Mouse (Mus musculus) layer of hippocampus, adult 2 months (tissue): ENCODE data around the gene Nkrf. TPM values are rescaled to one million over a fixed set of nuclear protein-coding genes. Genes with fewer than 3 reads are reported as not detected.
A peak's percentile ranks its signal among the peaks of the same experiment; 100 is the strongest.

ENCODE experiments used
- DNase-seq, 2 experiments: peaks; one replicate each; pipeline ENCODE4 v3.0.0; 2022; ENCODE audit warnings: low spot score in 2 of 2
- H3K27ac ChIP-seq: fragments of 200-600 bp; 2 replicates; pipeline ENCODE4 v1.8.1; 2022
- H3K4me3 ChIP-seq: fragments of 200-600 bp; 2 replicates; pipeline ENCODE4 v1.8.1; 2022; ENCODE audit warnings: mild to moderate bottlenecking
- CTCF ChIP-seq: fragments of 200-600 bp; conservative IDR thresholded peaks from 2 replicates; pipeline ENCODE4 v1.8.1; 2022; ENCODE audit warnings: antibody characterized with exemption, mild to moderate bottlenecking, moderate library complexity
- long read RNA-seq, 2 experiments: library from polyadenylated mRNA; stranded (forward); transcript quantifications; one replicate each; pipeline ENCODE4 v2.0.0; 2021; ENCODE audit warnings: borderline mapping rate in 2 of 2
- total RNA-seq, 2 experiments: library from RNA; stranded (reverse); gene quantifications; 2 replicates each; pipeline ENCODE4 v1.2.3; 2021

The Nkrf gene
- 10 to 100 TPM; 29.7 to 32.2 TPM for total RNA-seq
- long read RNA-seq, experiment 1, transcript Nkrf-201 (3 exons, 3,268 nt), result major isoform, 18 of 21 reads
- long read RNA-seq, experiment 1, partial matches to known transcripts, result 0 of 21 reads
- long read RNA-seq, experiment 1, other reads (novel, unspliced or antisense), result 3 of 21 reads
- long read RNA-seq, experiment 2, transcript Nkrf-201 (3 exons, 3,268 nt), result major isoform, 16 of 18 reads
- long read RNA-seq, experiment 2, partial matches to known transcripts, result 0 of 18 reads
- long read RNA-seq, experiment 2, other reads (novel, unspliced or antisense), result 2 of 18 reads

DNA sequence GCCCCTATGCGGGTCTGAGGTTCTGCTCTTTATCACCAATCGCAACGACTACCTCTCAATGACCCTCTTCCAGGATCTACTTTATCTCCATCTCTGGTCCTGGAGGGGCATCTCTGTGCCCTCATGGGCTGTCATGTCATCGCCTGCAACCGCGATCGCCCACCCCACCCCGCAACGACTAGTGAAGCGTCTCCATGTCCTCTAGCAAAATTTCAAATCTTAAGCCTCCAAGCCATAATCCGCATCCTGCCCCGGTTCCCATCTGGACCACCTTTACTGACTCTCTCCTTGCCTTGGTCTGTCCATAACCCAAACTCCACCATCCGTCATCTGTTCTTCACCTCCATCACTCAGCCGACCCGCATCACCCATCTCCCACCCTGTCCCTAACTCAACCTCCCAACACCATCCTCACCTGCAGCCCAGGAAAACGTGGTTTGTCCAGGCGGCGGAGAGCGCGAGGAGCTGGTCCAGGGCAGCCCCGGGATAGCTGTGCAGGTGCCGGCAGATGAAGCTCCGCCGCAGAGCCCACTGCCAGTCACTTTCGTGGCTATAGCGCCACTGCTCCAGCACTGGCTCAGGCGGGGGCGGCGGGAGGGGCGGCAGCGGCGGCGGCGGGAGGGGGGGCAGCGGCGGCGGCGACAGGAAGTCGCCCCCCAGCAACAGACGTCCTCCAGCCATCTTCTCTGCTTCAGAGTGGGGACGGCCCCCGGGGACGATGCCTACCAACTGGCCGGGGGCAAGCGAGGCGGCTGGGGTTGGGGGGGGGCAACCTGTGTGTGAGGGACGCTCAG, at the start of gene Nkrf:
Nkrf (minus strand) TSS at position 579 of the 794 bp plus-strand sequence.
- H3K27ac ChIP-seq, result peak within 1 kb of the TSS; percentile 92
- DNase-seq, result peak in 1 of 2 experiments; percentile 46
- peak within 1 kb of the TSS; percentile 67 for H3K4me3 ChIP-seq
- no peak for TF ChIP-seq CTCF

DNA sequence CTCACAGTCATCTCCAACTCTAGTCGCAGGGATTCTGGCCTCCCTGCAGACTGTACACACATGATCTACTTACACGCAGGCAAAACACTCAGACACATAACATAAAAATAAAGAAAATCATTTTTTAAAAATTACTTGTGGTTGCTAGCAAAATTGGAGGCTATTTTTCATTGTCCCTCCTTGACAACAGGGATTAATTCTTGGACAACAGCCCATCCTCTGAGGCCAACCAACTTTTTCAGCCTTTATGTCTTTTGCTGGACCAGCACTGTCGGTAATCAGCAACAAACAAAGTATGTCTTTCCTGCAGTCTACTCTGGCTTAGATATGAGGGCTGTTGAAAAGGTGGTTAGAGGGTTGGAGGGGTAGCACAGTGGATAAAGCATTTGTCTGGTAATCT, 38.4 kb upstream of the Nkrf start:
- no peak overlapping the region for H3K4me3 ChIP-seq
- DNase-seq, result no peak
- H3K27ac ChIP-seq, result no peak overlapping the region
- no peak for TF ChIP-seq CTCF

DNA sequence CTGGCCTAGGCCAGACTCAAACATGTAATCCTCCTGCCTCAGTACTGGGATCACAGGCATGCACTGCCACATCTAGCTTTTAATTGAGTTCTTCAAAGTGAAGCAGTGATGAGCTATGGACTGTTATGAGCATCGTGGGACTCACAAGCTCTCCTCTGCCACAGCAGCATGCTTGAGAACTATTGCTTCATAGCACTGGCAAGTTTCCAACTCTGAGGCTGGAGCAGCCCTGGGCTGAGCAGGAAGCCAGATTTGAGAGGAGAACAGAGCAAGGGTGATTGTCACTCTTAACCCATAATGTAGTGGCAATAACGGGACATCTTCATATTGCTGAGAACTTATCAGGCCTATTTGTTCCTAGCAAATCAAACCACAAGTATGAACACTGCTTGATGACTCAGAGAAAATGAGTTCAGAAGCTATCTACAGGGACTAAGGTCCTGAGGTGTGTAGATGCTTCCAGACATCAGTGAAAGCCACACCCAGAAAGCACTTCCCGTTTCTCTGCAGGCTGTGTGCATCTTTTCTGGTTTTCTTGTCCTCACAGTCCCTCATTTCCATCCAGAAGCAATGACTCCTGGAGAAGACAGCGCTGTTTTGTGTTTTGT, 37.2 kb upstream of the Nkrf start:
- TF ChIP-seq CTCF, result no peak
- peak; percentile 21 to 22 for DNase-seq
- Histone ChIP-seq H3K4me3 (no peak overlapping the region), H3K27ac (no peak overlapping the region)

DNA sequence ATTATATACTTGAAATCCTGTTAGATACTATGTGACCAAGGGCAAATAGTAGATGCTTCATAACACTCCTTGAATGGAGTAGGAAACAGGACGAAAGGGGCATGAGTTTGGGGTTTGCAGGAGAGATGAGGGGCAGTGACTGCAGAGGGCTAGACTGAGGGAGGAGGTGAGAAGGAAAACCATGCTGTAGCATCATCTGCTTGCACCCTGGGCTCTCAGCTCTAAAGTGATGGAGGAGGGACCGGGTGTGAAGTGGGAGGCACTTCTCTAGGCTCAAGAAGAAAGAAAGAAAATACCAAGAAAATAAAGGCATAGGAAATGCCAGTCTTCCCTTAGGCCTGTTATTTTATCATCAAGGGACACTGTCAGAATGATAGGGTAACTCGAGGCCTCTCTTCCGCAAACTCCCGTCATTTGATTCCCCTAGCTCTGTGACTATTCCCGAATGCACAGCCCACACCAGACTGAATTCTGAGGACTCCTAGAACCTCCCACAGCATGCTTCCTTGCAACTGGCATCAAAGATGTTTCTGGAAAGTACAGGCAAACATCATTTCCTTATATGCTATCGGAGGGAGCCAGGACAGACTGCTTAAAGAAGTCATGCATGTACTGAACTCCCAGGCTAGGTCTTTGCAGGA, 32.7 kb upstream of the Nkrf start:
- DNase-seq, result peak in 1 of 2 experiments; percentile 14
- no peak overlapping the region for H3K4me3 ChIP-seq
- no peak overlapping the region for H3K27ac ChIP-seq
- TF ChIP-seq CTCF, result no peak

DNA sequence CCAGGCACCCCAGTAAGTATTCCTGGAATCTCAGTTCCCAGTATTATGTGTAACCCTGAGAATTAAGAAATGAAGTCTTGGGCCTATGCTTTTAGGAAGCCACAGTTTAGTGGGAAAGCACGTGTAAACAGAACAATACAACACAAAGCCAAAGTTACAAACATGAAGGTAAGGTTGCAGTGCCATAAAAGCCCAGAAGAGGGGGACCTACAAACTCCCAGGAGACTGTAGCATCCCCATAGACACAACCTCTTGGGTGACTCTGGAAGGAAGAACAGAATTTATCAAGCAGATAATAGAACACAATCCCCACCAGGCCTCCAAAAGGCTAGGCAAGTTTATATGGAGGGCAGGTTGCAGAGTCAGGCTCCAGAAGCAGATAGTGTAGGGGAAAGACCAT, 27.9 kb upstream of the Nkrf start:
- DNase-seq, result no peak
- TF ChIP-seq CTCF, result peak; percentile 74
- Histone ChIP-seq H3K27ac (no peak overlapping the region), H3K4me3 (no peak overlapping the region)

DNA sequence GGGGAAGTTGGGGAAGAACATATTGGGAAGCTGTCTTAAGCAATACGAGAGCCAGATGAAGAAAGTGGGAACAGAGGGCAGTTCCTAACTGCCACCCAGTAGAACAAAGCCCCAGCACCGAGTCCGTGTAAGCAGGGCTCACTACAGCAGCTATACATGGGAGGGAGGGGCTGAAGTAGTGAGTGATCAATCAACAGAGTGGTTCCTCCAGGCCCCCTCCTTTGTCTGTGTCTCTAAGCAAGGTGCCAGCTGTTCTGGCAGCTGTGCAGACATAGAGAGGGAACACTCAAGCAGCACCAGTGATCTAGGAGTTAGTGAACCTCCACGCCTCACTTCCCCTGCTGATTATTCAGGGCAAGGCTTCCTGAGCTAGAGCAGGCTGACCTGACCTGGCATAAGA, 27.0 kb upstream of the Nkrf start:
- no peak for TF ChIP-seq CTCF
- no peak for DNase-seq
- H3K27ac ChIP-seq, result no peak overlapping the region

DNA sequence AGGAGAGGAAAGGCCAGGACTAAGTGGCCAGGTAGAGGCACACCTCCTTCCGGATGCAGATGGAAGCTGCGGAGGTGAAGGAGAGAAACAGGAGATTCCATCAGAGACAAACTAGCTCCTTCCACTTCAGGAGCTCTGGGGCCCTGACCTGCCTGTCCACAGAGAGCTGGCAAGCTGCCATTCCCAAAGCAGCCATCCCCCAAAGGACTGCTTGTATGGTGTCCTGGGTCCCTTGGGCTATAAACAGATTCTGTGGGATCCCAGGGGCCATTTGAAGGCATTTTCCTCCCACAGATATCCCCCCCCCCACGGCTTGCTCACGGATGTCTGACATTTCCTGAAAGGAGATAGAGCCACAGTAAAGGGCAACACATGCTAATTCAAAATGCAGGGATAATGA, 26.1 kb upstream of the Nkrf start:
- Histone ChIP-seq H3K27ac (peak overlapping the region; percentile 67; the same call in 1 of the 2 replicates), H3K4me3 (no peak overlapping the region)
- no peak for TF ChIP-seq CTCF
- DNase-seq, result no peak

More for the DNA sequence above, 27.0 kb upstream of the Nkrf start:
- H3K4me3 ChIP-seq, result no peak overlapping the region

DNA sequence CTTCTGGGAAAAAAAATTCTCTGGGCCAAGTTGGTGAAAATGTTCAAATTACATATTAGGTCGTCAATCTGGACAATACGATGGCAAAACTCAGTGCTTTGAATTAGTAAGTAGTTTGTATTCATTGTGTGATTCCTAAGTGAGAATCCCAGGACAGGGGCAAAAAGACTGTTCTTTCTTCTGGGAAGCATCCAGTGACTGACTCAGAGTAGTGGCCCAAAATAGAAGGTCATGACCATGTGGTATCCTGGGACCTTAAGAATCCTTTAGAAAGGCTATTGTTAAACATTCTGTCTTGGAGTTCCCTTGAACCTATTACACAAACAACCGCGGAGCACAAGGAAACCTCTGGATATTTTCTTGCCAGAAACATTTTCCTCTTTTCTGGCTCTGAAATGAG, 18.6 kb upstream of the Nkrf start:
- no peak overlapping the region for H3K27ac ChIP-seq
- DNase-seq, result no peak
- no peak overlapping the region for H3K4me3 ChIP-seq
- TF ChIP-seq CTCF, result no peak

DNA sequence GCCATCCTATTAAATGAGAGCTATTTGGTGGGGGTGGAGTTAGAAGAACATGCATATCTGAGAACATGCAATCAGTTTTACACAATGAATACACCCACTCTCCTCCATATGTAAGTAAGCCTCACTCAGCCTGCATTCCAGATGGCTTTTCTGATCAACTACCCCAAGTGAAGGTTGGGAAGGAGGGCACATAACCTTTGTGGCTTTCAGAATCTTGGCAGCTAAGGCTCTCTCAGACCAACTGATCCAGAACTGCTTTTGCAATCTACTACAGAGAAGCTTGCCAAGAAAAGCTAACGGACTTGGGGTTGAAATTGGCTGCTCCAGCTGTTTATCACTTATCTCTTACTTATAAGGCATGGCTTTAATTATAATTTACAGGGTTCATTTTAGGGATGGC, 15.1 kb upstream of the Nkrf start:
- no peak for DNase-seq
- no peak overlapping the region for H3K4me3 ChIP-seq
- no peak for TF ChIP-seq CTCF
- H3K27ac ChIP-seq, result no peak overlapping the region

DNA sequence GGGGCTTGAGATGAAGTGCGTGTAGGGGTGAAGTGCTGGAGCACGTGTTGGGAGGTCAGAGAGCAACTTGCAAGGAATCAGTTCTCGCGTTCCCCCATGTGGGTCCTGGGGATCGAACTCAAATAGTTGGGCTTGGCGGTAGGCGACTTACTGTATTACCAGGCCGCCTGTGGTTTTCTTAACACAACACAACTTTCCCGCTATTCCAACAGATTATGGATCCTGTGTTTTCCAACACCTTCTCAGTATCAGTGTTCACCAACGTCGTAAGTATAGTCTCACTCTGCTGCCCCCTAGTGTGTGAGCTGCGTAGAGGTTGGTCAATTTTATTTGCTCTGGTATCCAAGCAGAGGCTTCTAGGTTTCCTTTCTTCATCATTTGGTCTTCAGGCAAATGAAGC, 8.6 kb upstream of the Nkrf start:
- DNase-seq, result peak in 1 of 2 experiments; percentile 48
- peak; percentile 77 for TF ChIP-seq CTCF
- H3K4me3 ChIP-seq, result no peak overlapping the region
- no peak overlapping the region for H3K27ac ChIP-seq

DNA sequence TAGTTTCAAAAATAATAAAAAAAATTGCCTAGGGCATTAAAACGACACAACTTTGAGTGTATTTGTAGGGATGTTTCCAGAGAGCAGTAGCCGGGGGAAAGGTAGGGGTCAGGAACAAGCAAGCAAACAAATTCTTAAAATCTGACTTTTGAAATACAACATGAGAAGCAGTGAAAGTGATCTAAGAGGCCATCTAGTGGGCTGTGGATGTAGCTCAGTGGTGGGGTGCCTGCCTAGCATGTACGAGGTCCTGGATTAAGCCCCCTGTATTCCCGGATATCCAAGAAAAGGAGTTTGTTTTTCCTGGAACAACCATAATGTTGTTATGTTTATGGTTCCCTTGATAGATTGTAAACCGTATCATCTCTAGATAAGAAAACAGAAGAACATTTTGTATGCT, 3.8 kb upstream of the Nkrf start:
- TF ChIP-seq CTCF, result peak; percentile 71

DNA sequence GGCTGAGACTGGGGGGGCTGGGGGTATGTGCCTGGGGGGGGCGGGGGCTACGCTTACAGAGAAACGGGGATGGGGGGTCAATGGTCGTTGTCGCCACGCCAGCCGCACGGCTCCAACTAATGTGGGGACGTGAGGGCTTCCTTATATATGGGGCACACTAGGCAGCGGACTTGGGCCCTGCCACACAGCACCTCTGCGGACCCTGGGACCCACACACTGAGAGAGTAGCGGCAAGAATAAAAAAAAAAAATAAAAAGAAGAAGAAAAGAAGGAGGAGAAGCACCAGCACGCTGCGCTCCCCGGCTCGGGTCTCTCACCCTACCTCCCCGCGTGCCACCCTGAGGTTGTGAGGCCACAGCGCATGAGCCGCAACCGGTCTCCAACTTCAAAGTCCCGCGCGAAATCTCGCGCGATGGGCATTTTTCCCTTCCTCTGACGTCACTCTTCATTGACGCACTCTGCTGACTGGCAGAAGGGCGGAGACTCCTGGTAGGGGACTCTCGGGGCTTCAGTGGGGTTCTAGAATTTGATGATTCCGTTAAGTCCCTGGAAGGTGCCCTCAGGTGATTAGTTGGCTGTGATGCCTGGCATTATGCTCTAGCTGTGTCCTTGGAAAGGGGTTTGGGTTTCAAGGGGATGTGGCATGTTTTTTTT, 543 bp upstream of the Nkrf start:
- H3K27ac ChIP-seq, result peak overlapping the region; percentile 92
- peak; percentile 92 to 93 for DNase-seq
- H3K4me3 ChIP-seq, result peak overlapping the region; percentile 67
- peak; percentile 31; the same call in 1 of the 2 replicates for TF ChIP-seq CTCF

More for the DNA sequence above, 3.8 kb upstream of the Nkrf start:
- H3K27ac ChIP-seq, result no peak overlapping the region
- no peak overlapping the region for H3K4me3 ChIP-seq
- no peak for DNase-seq
